Mouse (Mus musculus) neural tube, embryonic 13.5 days (tissue): ENCODE data around the gene Ppp1r3c. TPM values are rescaled to one million over a fixed set of nuclear protein-coding genes. Genes with fewer than 3 reads are reported as not detected.

Experiments used
- ATAC-seq: fragments of 200-750 bp; cut with Nextera tagmentation; 2 replicates; pipeline ENCODE4 v1.8.0; 2017; ENCODE audit warnings: low read depth, mild to moderate bottlenecking, moderate TSS enrichment, moderate library complexity
- H3K27ac ChIP-seq: fragments of 300-500 bp; sonication (generic); replicated peaks from 2 replicates; pipeline ENCODE4 v1.5.1; 2015; ENCODE audit warnings: moderate library complexity, mild to moderate bottlenecking, inconsistent platforms
- H3K27me3 ChIP-seq: fragments of 300-500 bp; sonication (generic); 2 replicates; pipeline ENCODE4 v1.6.1; 2015; ENCODE audit warnings: mild to moderate bottlenecking, inconsistent platforms
- H3K36me3 ChIP-seq: fragments of 300-500 bp; sonication (generic); 2 replicates; pipeline ENCODE4 v1.6.1; 2015; ENCODE audit warnings: mild to moderate bottlenecking, inconsistent platforms
- H3K4me1 ChIP-seq: fragments of 300-500 bp; sonication (generic); replicated peaks from 2 replicates; pipeline ENCODE4 v1.6.1; 2015; ENCODE audit warnings: inconsistent platforms
- H3K4me2 ChIP-seq: fragments of 300-500 bp; sonication (generic); 2 replicates; pipeline ENCODE4 v1.6.1; 2015; ENCODE audit warnings: inconsistent platforms, mild to moderate bottlenecking, moderate library complexity
- H3K4me3 ChIP-seq: fragments of 300-500 bp; sonication (generic); 2 replicates; pipeline ENCODE4 v1.5.1; 2015; ENCODE audit warnings: mild to moderate bottlenecking, inconsistent platforms
- H3K9ac ChIP-seq: fragments of 300-500 bp; sonication (generic); 2 replicates; pipeline ENCODE4 v1.6.1; 2015; ENCODE audit warnings: moderate library complexity, mild to moderate bottlenecking, inconsistent platforms
- H3K9me3 ChIP-seq: fragments of 300-500 bp; sonication (generic); 2 replicates; pipeline ENCODE4 v1.6.1; 2016; ENCODE audit warnings: inconsistent platforms
- WGBS: fragments of 180-500 bp; shearing (Covaris S2); methylation state at CpG from one replicate; pipeline ENCODE4 v1.1.7; 2015; 5-methylcytosine and 5-hydroxymethylcytosine counted together
- polyA plus RNA-seq: library from polyadenylated mRNA; unstranded; fragments of >200 nt; fragmentation: Nextera tagmentation; extraction: Ambion mirVana; gene quantifications from 2 replicates; pipeline ENCODE4 v1.2.1, GENCODE M21; 2015

Ppp1r3c gene
- polyA plus RNA-seq, 1 experiment from 2014 or later = 9.6 TPM

- no peak overlapping the region for H3K27ac ChIP-seq
These were observed 20.9 kb downstream of the Ppp1r3c start for GRCm38 (mm10) chr19:36715591-36715990.

GRCm38 (mm10) chr19:36714492-36714891 is 22.0 kb downstream of the Ppp1r3c start:
- no peak overlapping the region for H3K27ac ChIP-seq
- 0 out of 2 replicates have a peak, but pooled peaks cover 5% of the 10 kb centered on the region for H3K9me3 ChIP-seq
- WGBS = 49% methylated on average over 1 of the region's 1 CpGs
- no peak overlapping the region for H3K4me3 ChIP-seq
- ATAC-seq = no peak
- H3K27me3 ChIP-seq = no peaks in the 10 kb centered on the region
- no peaks in the 10 kb centered on the region for H3K36me3 ChIP-seq
- H3K4me2 ChIP-seq = no peak overlapping the region
- H3K4me1 ChIP-seq = no peaks in the 10 kb centered on the region
- H3K9ac ChIP-seq = no peak overlapping the region

More at GRCm38 (mm10) chr19:36715591-36715990, 20.9 kb downstream of the Ppp1r3c start:
- 92% methylated on average over 10 of the region's 10 CpGs for WGBS
- no peak overlapping the region for H3K9ac ChIP-seq
- no peaks in the 10 kb centered on the region for H3K4me1 ChIP-seq
- no peaks in the 10 kb centered on the region for H3K9me3 ChIP-seq
- no peaks in the 10 kb centered on the region for H3K27me3 ChIP-seq
- no peak overlapping the region for H3K4me3 ChIP-seq
- ATAC-seq = no peak
- H3K36me3 ChIP-seq = no peaks in the 10 kb centered on the region
- H3K4me2 ChIP-seq = no peak overlapping the region

- Histone ChIP-seq H3K9ac (no peak overlapping the region), H3K4me3 (no peak overlapping the region), H3K4me1 (no peaks in the 10 kb centered on the region), H3K27me3 (no peaks in the 10 kb centered on the region), H3K9me3 (0 out of 2 replicates have a peak, but pooled peaks cover 6% of the 10 kb centered on the region), H3K4me2 (no peak overlapping the region), H3K36me3 (no peaks in the 10 kb centered on the region), H3K27ac (no peak overlapping the region)
- WGBS = 73% methylated on average over 13 of the region's 13 CpGs
- ATAC-seq = no peak
These were observed 23.4 kb downstream of the Ppp1r3c start for GRCm38 (mm10) chr19:36713092-36713491.

- H3K4me1 ChIP-seq = 0 out of 2 replicates have a peak, but pooled peaks cover 8% of the 10 kb centered on the region
- H3K27me3 ChIP-seq = no peaks in the 10 kb centered on the region
- WGBS = 81% methylated on average over 6 of the region's 6 CpGs
- H3K4me3 ChIP-seq = no peak overlapping the region
- no peak for ATAC-seq
- no peaks in the 10 kb centered on the region for H3K36me3 ChIP-seq
- H3K9me3 ChIP-seq = 0 out of 2 replicates have a peak, but pooled peaks cover 6% of the 10 kb centered on the region
- no peak overlapping the region for H3K9ac ChIP-seq
- H3K4me2 ChIP-seq = no peak overlapping the region
- H3K27ac ChIP-seq = peak overlapping the region; percentile 46
These were observed 30.3 kb downstream of the Ppp1r3c start for GRCm38 (mm10) chr19:36706195-36706594.

DNA sequence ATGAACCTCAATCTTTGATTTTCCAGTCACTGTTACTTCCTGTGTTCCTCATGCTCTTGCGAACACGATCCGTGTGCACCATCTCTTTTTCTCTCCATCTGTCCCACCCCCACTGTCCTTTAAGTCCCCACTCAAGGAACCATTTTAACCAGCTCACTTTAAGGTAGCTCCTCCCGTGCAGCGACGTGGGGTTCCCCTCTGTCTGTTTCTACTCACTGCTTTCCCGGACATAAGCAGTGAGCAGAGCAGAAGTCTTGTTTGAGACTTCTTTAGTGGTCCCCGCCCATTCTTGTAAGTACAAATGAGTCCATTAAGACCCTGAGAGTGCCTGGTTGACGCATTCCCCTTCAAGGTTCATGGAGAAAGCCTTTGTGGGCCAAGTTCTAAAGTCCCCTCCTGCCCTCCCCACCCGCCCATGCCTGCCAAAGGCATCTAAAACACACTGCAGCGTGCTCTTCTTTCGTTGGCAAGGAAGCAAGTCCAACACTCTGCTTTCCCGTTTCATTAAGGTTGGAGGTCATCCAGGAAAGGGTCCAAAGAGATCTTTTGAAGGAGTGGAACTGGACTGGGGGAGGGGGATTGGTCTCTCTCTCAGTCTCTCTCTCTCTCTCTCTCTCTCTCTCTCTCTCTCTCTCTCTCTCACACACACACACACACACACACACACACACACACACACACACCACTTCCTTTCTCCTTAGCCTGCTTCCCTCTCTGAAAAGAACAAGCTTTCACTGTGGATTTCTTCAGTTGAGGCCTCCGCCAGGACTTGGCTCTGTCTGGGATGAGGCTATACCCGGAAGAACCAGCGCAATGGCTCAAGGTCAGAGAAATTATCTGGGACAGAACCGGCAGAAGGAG is 30.9 kb downstream of the Ppp1r3c start:
- Histone ChIP-seq H3K27ac (peak overlapping the region; percentile 46), H3K27me3 (no peaks in the 10 kb centered on the region), H3K9me3 (0 out of 2 replicates have a peak, but pooled peaks cover 6% of the 10 kb centered on the region), H3K9ac (no peak overlapping the region), H3K4me3 (no peak overlapping the region), H3K4me2 (no peak overlapping the region), H3K4me1 (0 out of 2 replicates have a peak, but pooled peaks cover 8% of the 10 kb centered on the region), H3K36me3 (no peaks in the 10 kb centered on the region)
- 0 out of 2 replicates have a peak, but pooled peaks have one; percentile 23 for ATAC-seq
- 82% methylated on average over 17 of the region's 17 CpGs for WGBS

DNA sequence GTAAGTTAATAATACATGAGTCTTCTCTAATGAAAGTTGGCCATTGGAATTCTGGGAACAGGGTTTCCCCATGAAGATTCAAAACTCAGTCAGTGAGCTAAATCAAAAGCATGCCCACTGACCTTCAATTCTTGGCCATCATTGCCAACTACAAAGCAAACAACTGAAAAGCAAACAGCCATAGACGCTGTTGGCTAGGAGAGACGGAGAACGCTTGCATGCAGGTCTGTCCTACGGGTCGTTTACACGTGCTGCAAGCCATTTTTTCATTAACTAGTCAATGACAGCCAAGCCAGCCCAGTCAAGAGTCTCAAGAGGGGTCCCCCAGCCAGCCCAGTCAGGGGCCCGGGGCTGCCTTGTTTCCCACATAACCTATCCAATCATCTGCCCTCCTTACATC is 31.7 kb downstream of the Ppp1r3c start:
- no peak for ATAC-seq
- H3K4me2 ChIP-seq = no peak overlapping the region
- WGBS = 85% methylated on average over 7 of the region's 7 CpGs

DNA sequence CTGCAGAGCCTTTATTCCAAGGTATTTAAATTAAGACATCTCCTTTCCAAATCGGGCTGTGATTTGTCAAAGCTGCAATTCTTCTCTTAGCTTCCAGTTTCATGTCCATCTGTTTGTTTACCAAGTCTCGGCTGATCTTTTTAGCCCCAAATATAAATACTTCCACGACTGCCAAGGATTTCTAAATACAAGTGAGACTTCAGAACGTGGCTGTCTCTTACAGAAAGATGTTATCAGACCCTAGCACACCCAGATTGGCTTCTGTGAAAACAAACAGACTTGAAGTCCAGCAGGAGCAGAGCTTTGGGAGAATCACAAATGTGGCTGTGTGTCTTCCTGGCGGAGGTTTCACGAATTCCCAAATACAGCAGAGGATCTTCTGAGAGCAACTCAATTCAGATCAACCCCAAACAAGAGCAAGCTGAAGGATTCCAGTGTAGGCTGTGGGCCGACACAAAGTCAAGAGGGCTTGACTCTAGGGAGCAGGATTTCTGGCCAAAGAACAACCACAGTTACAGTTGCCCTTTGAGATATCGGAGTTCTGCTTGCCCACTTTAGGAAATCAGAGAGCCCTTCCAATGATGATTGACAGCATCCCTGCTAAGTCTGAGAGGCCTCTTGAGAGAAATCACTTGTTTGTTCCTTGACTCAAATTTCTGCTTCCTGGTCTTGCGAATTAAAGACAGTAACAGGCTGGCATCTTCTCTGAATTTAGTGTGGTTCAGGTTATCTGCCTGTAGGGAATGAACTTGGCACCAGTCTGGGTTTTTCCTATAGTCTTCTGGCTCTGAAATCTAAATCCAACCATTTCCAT is 34.4 kb downstream of the Ppp1r3c start:
- no peaks in the 10 kb centered on the region for H3K36me3 ChIP-seq
- H3K27me3 ChIP-seq = no peaks in the 10 kb centered on the region
- WGBS = 77% methylated on average over 9 of the region's 9 CpGs
- peaks cover 13% of the 10 kb centered on the region for H3K4me1 ChIP-seq
- H3K4me2 ChIP-seq = no peak overlapping the region
- peaks cover 3% of the 10 kb centered on the region; the same call in 1 of the 2 replicates for H3K9me3 ChIP-seq
- H3K27ac ChIP-seq = no peak overlapping the region
- H3K4me3 ChIP-seq = no peak overlapping the region
- no peak overlapping the region for H3K9ac ChIP-seq
- no peak for ATAC-seq

More for the DNA sequence above, 31.7 kb downstream of the Ppp1r3c start:
- H3K9ac ChIP-seq = no peak overlapping the region
- H3K4me1 ChIP-seq = 0 out of 2 replicates have a peak, but pooled peaks cover 8% of the 10 kb centered on the region
- no peaks in the 10 kb centered on the region for H3K36me3 ChIP-seq
- 0 out of 2 replicates have a peak, but pooled peaks cover 3% of the 10 kb centered on the region for H3K9me3 ChIP-seq
- H3K27ac ChIP-seq = 0 out of 2 replicates have a peak overlapping the region, but pooled peaks have one; percentile 13
- no peak overlapping the region for H3K4me3 ChIP-seq
- no peaks in the 10 kb centered on the region for H3K27me3 ChIP-seq

DNA sequence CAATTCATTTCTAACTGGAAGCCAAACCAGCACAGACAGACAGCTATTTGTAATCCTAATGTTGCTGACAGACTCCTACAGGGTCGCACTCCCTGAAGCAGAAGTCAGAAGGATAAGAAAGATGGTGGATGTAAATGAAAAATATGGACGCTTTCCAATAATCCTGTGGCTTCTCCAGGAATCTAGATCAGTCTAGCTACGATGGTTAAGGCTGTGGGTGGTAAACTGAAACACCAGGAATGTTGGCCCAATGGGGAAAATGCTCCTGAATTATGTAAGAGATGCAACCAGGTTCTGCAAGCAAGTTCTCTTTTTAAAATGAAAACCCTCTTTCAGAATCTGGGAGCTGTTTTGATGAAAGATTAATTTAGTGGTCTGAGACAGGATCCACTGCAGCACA is 35.1 kb downstream of the Ppp1r3c start:
- no peak overlapping the region for H3K27ac ChIP-seq
- no peak overlapping the region for H3K9ac ChIP-seq
- no peaks in the 10 kb centered on the region for H3K27me3 ChIP-seq
- no peak overlapping the region for H3K4me3 ChIP-seq
- H3K36me3 ChIP-seq = no peaks in the 10 kb centered on the region
- H3K4me1 ChIP-seq = peaks cover 20% of the 10 kb centered on the region
- no peak overlapping the region for H3K4me2 ChIP-seq
- peaks cover 3% of the 10 kb centered on the region; the same call in 1 of the 2 replicates for H3K9me3 ChIP-seq
- no peak for ATAC-seq
- WGBS = 70% methylated on average over 3 of the region's 3 CpGs

GRCm38 (mm10) chr19:36700937-36701336 is 35.5 kb downstream of the Ppp1r3c start:
- no peak overlapping the region for H3K9ac ChIP-seq
- peaks cover 22% of the 10 kb centered on the region for H3K4me1 ChIP-seq
- peaks cover 3% of the 10 kb centered on the region; the same call in 1 of the 2 replicates for H3K9me3 ChIP-seq
- H3K27me3 ChIP-seq = no peaks in the 10 kb centered on the region
- no peak overlapping the region for H3K4me2 ChIP-seq
- H3K4me3 ChIP-seq = no peak overlapping the region
- 67% methylated on average over 4 of the region's 4 CpGs for WGBS
- ATAC-seq = no peak
- no peak overlapping the region for H3K27ac ChIP-seq
- H3K36me3 ChIP-seq = no peaks in the 10 kb centered on the region

DNA sequence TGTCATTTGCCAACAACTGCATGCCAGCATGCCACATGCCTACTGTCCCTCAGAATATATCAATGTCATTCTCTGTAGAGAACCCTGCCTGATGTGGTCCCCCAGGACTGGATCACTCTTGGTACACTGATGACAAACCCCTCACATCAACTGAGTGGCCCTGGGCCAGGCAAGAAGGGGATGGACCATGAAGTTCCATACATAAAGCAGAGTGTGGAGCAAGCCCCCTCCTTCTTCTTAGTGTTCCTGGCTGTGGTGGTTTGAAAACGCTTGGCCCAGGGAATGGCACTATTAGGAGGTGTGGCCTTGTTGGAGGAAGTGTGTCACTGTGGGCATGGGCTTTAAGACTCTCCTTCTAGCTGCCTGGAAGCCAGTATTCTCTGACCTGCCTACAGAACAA is 37.3 kb downstream of the Ppp1r3c start:
- ATAC-seq = no peak
- 81% methylated on average over 1 of the region's 1 CpGs for WGBS
- no peaks in the 10 kb centered on the region for H3K36me3 ChIP-seq
- H3K4me3 ChIP-seq = no peak overlapping the region
- no peak overlapping the region for H3K4me2 ChIP-seq
- H3K9me3 ChIP-seq = peaks cover 3% of the 10 kb centered on the region; the same call in 1 of the 2 replicates
- H3K4me1 ChIP-seq = peaks cover 27% of the 10 kb centered on the region
- no peak overlapping the region for H3K9ac ChIP-seq
- H3K27me3 ChIP-seq = no peaks in the 10 kb centered on the region
- H3K27ac ChIP-seq = no peak overlapping the region

DNA sequence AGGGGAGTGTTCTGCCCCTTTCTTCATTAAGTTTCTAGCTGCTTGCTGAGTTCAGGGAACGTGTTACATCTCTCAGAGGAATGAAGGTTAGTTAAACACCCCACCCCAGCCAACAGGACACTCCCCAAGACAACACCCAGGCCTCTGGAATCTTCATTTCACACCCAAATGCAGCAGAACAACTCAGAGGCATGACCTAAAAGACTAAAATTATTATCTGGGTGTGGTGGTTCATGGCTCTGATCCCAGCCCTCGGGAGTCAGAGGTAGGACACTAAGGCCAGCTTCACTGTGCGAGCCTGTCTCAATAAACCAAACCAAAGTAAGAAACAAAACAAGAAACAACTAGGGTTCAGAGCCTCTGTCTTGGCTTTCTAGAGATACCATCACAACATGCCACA is 38.3 kb downstream of the Ppp1r3c start:
- peaks cover 27% of the 10 kb centered on the region for H3K4me1 ChIP-seq
- no peaks in the 10 kb centered on the region for H3K27me3 ChIP-seq
- no peak overlapping the region for H3K4me2 ChIP-seq
- H3K9me3 ChIP-seq = peaks cover 3% of the 10 kb centered on the region; the same call in 1 of the 2 replicates
- ATAC-seq = no peak
- H3K9ac ChIP-seq = no peak overlapping the region
- 88% methylated on average over 3 of the region's 3 CpGs for WGBS
- no peaks in the 10 kb centered on the region for H3K36me3 ChIP-seq
- H3K27ac ChIP-seq = no peak overlapping the region
- no peak overlapping the region for H3K4me3 ChIP-seq
